Mouse (Mus musculus) hindlimb bud, embryonic 11.5 days (tissue): Measurements from ENCODE around the gene Surf4.

Experiments used
- DNase-seq: peaks from one replicate; pipeline ENCODE4 v3.0.0-alpha.2; 2012; ENCODE audit warnings: low read depth, low spot score; ENCODE audit errors: extremely low spot score

Surf4 gene

DNA sequence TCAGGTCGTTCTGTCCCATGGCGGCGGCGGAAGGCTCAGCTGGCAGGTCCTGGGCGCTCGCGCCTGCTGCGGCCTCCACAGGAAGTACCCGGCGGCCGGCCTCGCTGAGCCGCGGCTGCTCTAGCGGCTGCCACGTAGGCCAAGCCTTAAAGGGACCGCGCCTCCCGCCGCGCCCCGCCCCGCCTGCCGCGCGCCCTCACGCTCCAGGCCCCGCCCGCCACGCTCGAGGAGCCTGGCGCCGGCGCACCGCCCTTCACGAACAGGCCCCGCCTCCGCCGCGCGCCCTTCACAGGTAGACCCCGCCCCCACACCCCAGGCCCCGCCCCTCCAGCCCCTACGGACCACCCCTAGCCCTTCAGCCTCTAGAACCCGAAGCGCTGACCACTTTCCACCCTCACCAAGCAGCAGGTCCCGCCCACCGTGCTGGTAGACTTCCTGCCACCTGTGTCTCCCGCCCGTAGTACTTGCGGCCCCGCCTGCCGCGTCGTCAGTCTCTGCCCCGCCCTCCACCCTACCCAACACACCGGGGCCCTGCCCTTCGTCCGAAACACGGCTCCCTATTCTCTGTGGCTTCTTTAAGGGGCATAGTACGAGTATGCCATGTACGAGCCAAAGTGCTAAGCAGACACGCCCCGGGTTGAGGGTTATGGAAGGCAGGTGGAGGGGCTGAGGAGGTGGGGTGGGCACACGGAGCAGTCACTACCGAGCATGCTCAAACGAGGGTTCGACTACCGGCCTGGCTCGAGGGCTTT, at the start of gene Surf4, which contains the start of gene Stkld1:
Gene Surf4, minus strand, starts transcription at position 625 of the 752 bp plus-strand sequence.
Gene Stkld1, plus strand, starts transcription at position 744 of the 752 bp plus-strand sequence.
- no peak for DNase-seq

- no peak for DNase-seq
Observed at GRCm38 (mm10) chr2:26980361-26980760, 46.6 kb upstream of the Surf4 start.

DNA sequence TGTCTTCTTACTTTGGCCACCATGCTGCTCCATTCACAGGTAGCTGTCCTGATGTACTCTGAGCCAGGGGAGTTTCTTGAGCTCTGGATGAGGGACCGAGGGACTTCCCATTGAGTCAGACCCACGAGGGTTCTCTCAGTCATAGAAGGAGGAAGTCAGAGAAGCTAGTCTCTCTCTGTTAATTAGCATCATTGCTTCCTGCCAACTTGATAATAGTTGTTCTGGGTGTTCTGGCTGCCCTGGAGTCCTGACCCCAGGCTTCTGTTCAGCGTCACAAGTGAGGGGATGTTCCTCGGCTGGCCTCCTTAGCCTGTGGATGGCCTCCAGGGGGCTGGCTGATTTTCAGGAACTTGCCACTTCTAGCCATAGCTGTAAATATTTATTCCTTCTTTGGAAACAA, 40.2 kb upstream of the Surf4 start:
- DNase-seq: no peak

GRCm38 (mm10) chr2:26973116-26973515, 39.4 kb upstream of the Surf4 start, which contains the start of gene Adamts13:
Gene Adamts13 (plus strand): TSS chr2:26973416.
- DNase-seq: no peak

DNA sequence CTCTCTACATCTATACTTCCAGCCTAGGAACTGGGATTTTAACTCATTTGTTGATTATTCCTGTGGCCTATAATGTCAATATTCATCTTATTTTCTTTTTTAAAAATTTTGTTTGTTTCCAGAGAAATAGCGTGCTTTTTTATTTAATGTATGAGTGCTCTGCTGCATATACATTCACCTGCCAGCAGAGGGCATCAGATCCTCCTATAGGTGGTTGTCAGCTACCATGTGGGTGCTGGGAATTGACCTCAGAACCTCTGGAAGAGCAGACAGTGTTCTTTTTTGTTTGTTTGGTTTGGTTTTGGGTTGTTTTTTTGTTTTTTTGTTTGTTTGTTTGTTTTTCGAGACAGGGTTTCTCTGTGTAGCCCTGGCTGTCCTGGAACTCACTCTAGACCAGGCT, 33.5 kb upstream of the Surf4 start:
- DNase-seq: no peak

DNA sequence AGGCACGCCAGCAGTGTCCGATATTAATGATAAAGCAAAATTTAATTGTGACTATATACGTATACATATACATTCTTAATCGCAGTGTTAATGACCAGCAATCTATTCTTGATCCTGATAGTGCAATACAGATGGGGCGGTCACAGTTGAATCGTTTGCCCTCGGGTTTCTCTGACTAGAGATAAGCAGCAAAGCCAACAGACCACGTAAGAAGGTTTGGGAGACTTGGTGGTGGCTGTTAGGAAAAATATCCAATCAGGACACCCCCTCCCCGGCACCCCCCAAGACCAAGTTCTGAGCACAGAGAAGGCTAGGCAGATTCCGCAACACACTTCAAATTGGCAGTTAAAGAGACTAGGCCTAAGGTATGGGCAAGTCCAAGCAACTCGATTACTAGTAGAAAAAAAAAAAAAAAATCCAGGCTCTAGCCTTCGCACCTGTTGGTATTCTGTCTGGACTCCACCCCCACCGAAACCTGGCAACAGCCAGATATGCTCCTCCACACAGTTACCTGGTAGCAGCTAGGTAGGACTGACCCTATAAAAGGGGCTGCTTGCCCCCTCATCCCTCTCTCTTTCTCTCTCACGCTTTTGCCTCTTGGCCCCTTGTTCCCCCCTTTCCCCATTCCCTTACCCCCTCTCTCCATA, 31.1 kb upstream of the Surf4 start:
- no peak for DNase-seq

DNA sequence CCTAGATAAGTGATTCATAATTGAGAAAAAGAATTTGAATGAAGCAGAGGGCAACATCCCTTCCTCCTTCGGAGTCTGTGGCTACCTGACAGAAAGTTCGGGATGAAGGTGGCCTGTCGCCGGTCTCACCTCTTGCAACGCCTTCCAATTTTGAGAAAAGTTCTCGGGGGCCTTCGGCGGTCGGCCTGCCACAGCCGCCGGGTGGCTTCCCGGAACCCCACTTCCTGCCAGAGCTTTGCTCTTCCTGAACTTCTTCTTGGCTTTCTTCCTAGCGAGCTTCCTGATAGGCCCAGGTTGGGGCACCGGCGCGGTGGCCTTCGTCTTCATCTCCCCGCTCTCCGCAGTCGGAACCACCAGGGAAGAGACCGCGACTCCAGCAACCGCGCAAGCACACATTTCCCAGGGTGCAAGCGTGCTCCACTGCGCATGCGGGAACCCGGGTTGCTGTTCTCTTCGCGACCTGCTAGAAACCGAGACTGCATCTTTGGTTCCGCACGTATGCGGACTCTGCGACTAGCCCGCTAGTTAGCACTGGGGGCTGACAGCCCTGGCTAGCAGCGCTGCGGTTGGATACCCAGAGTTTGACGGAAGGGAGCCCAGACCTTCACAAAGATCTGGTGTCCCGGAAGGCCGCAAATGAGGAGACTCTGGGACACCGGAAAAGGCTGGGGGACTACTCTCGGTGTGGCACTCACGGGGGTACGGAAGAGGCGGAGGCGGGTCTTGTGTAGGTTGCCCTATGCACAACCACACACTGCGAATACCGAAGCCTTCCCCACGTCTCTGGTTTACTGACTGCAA, 30.4 kb upstream of the Surf4 start, which contains the start of gene Rexo4:
Gene Rexo4, minus strand, starts transcription at position 464 of the 801 bp plus-strand sequence.
- DNase-seq: peak; percentile 94

DNA sequence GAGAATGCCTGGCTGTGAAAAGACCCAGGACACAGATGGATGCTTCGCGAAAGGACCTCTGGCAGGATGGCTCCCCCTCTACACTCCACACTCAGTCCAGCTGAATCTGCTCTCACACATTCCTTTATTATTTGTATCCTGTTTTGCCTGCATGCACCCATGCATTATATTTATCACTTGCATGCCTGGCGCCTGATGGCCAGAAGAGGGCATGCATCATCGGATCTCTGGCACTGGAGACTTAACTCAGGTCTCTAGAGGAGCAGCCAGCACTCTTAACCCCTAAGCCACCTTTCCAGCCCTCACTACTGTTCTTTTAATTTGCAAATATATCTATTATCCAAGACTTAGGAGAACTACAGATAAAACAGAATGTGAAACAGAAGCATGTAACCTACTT, 27.0 kb upstream of the Surf4 start:
- no peak for DNase-seq

GRCm38 (mm10) chr2:26957488-26957859, 23.7 kb upstream of the Surf4 start:
- no peak for DNase-seq

GRCm38 (mm10) chr2:26956811-26957487, 23.2 kb upstream of the Surf4 start:
- no peak for DNase-seq

DNA sequence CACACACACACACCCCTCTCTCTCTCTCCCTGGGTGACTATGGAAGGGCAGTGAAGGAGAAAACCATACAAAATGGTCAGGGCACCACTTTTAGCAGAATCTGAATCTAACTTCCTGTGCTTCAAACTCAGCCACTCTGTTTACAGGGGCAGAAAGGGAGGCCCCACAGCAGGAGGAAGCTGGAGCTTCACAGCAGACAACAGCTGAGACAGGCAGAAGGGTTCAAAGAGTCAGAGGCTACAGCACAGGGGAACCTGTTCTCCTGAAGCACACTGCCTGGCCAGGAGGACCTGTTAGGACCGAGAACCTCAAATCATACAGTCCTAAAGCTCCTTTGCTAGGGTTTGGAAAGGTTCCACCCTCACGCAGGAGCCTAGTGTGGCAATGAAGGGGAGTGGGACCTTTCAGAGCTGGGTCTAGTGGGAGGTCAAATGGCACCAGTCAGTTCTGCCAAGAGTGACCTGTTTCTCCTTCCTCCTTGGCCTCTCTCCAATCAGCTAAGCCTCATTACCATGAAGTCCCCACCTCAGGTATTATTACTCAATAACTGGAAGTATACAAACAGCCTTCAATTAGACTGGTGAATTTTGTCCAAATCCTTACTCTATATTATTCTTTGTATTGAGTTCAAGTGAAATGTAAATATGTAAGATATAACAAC, 21.1 kb upstream of the Surf4 start:
- DNase-seq: no peak

GRCm38 (mm10) chr2:26952866-26953265, 19.1 kb upstream of the Surf4 start:
- no peak for DNase-seq

DNA sequence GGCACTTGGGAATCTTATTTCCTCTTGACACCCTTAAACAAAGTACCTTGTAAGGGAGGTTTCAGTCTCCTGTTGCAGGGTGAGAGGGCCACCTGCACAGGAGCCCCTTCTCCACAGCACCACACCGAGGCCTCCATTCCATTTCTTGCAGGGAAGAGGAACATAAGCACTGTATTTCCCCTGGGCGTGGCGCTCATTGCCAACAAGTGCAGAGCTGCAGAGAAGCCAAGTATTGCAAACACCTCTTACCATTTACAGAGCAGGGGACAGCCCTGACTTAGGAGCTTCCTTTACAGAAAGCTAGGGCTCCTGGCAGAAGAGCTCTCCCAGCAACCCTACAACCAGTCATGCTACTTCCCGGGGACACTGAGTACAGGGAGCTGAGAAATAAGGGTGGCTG, 18.5 kb upstream of the Surf4 start:
- no peak for DNase-seq

- DNase-seq: no peak
Observed at GRCm38 (mm10) chr2:26951346-26951905, 17.7 kb upstream of the Surf4 start.

- DNase-seq: no peak
Observed at GRCm38 (mm10) chr2:26950411-26950810, 16.7 kb upstream of the Surf4 start.

DNA sequence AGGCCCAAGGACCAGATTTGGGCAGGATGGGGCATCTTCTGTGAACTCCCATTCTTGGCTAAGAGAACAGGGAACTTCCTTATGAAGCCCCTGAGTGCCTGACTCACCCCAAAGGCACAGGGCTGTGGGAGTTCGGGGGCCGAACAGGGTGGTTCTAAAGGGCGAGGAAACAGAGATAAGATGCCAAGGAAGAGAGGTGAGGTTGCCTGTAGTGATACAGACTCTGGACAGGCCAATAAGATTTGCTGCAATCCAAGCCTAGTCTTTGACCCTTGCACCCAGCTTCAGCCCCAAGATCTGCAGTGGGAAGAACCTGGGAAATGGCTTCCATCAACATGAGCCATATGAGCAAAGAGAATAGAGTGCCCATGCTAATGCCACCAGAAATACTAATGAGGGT, 9.5 kb upstream of the Surf4 start:
- no peak for DNase-seq

- DNase-seq: no peak
Observed at GRCm38 (mm10) chr2:26941539-26941938, 7.8 kb upstream of the Surf4 start.

- DNase-seq: no peak
Observed at GRCm38 (mm10) chr2:26936425-26936824, 2.7 kb upstream of the Surf4 start.

DNA sequence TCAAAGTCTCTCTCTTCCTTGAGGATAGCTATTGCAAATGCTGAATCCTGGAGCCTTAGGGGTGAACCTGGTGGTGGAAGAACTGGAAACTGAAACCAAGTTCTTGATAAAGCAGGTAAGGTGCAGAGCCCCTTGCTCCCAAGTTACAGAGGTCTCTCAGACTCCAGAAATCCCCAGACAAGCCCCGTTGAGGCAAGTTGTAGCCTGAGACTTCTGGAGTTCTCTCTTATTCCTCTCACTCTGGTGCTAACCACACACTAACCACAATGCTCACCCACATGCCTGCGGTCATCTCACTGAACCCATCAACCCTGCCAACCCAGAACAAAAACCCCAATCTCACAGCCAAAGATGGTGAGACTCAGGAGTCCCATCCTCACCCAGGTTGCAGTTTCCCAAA, 1.6 kb upstream of the Surf4 start:
- DNase-seq: no peak
